Comparison of ENCODE assay signal across 1 mouse cellular context in genomic region chr4:136259916-136260315, GRCm38 (mm10).
TF ChIP-seq lines count a peak whose summit lies in the region.

No protein-coding gene starts in this region.

TF ChIP-seq in ES-E14, 5 proteins besides CTCF, POLR2A, EP300 and RAD21:
- TF ChIP-seq ZNF384 (IDR thresholded peaks at IDR 0.05; ENCODE audit: low read depth, low read length), result no peak
- no peak for TF ChIP-seq CHD2 (IDR thresholded peaks at IDR 0.05; ENCODE audit: low read depth, low read length)
- no peak for TF ChIP-seq HCFC1 (IDR thresholded peaks at IDR 0.05; ENCODE audit: borderline replicate concordance, insufficient read depth, low read length)
- no peak for TF ChIP-seq MAFK (IDR thresholded peaks at IDR 0.05; ENCODE audit: insufficient read depth, low read depth, low read length)
- no peak for TF ChIP-seq ZC3H11A (IDR thresholded peaks at IDR 0.05; ENCODE audit: borderline replicate concordance, low read depth, low read length)
